Mouse (Mus musculus) small intestine, adult 2 months (tissue): ENCODE data around the gene Smg9.

Source experiments
- CTCF ChIP-seq: fragments of 200-500 bp; IDR thresholded peaks from 2 replicates; pipeline ENCODE4 v1.5.1; 2012; ENCODE audit warnings: low read depth, mild to moderate bottlenecking, control low read depth, inconsistent platforms, low read length, moderate library complexity, mixed read lengths; ENCODE audit not compliant: insufficient replicate concordance, insufficient read length; ENCODE audit errors: extremely low read depth
- POLR2A ChIP-seq: fragments of 200-500 bp; IDR thresholded peaks from 2 replicates; pipeline ENCODE4 v1.6.1; 2012; ENCODE audit warnings: low read depth, mild to moderate bottlenecking, control low read depth, inconsistent platforms, low read length, moderate library complexity

DNA sequence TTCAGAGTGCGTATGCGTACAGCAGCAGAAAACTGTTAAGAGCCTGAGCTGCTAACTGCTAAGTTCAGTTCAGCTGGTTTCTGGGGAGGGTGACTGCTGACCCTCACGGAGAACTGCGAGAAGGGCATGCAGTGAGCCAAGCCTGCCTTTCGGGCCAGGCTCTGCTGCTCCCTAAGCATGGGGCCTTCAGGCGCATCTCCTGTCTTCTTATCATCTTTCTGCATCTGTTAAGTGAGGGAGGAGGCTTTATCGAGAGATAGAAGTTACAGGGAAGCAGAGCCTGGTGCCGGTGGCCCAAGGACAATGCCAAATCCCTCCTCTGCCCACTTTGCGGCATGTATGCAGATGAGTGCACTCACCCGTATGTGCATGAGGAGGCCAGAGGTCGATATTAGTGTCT, 2.6 kb upstream of the Smg9 start:
- TF ChIP-seq CTCF, result no peak
- no peak for TF ChIP-seq POLR2A
